29 mouse cellular contexts compared by ENCODE assay signal in genomic region chr1:161375866-161376265, GRCm38 (mm10). TPM values are rescaled to one million over a fixed set of nuclear protein-coding genes. Genes with fewer than 3 reads are reported as not detected.
A peak's percentile ranks its signal among the peaks of the same experiment; 100 is the strongest.
DNase-seq lines count a peak whose midpoint lies in the region; ATAC-seq and TF ChIP-seq lines count a peak whose summit lies in the region.
"Had no signal": no experiment of that assay in that cellular context is flagged by ENCODE, and none has a peak within 500 bp of the region (broad histone marks: within the 10 kb centered on the region; RNA-seq: fewer than 3 reads in every experiment).

No protein-coding gene starts in this region.

- no peak for DNase-seq in frontal cortex, postnatal 14 days (ENCODE audit: low spot score in 2 of 2)
- DNase-seq in 3T3-L1 (ENCODE audit: low read depth, low spot score) (peak; percentile 77), 416B (ENCODE audit: low read depth) (peak; percentile 56)
- no peak for DNase-seq in forebrain, postnatal 0 days
- DNase-seq in layer of hippocampus, adult 8-10 months (ENCODE audit: low spot score in 2 of 2) = no peak
- DNase-seq: adrenal gland, adult 2 months; adrenal gland, postnatal 10 days; adrenal gland, postnatal 25 days; cerebellum, adult 11 months; cerebellum, adult 18-20 months; cerebellum, adult 8-10 months; cerebellum, adult 9-11 months; cerebellum, postnatal 14 days; cerebellum, postnatal 36 days; embryo, embryonic 11 days had no signal

- H3K27me3 ChIP-seq in forebrain, postnatal 0 days (ENCODE audit: insufficient read depth, low read length) = peaks cover 3% of the 10 kb centered on the region; the same call in 1 of the 2 replicates
- H3K27me3 ChIP-seq: embryonic facial prominence, embryonic 12.5 days; embryonic facial prominence, embryonic 15.5 days; forebrain, embryonic 12.5 days had no signal

- H3K36me3 ChIP-seq in forebrain, postnatal 0 days (ENCODE audit: insufficient read depth) = no peaks in the 10 kb centered on the region
- H3K36me3 ChIP-seq: embryonic facial prominence, embryonic 12.5 days; embryonic facial prominence, embryonic 15.5 days; forebrain, embryonic 10.5 days; forebrain, embryonic 12.5 days had no signal

- H3K4me2 ChIP-seq in forebrain, postnatal 0 days (ENCODE audit: low read depth) = no peak overlapping the region
- H3K4me2 ChIP-seq: embryonic facial prominence, embryonic 12.5 days; embryonic facial prominence, embryonic 15.5 days; forebrain, embryonic 12.5 days had no signal

- no peaks in the 10 kb centered on the region for H3K9me3 ChIP-seq in forebrain, postnatal 0 days (ENCODE audit: low read length)
- H3K9me3 ChIP-seq: embryonic facial prominence, embryonic 12.5 days; embryonic facial prominence, embryonic 15.5 days; forebrain, embryonic 10.5 days; forebrain, embryonic 12.5 days had no signal

- WGBS in forebrain, postnatal 0 days = 92% methylated on average over 2 of the region's 2 CpGs

- H3K9ac ChIP-seq in forebrain, postnatal 0 days = no peak overlapping the region
- H3K9ac ChIP-seq: embryonic facial prominence, embryonic 12.5 days; embryonic facial prominence, embryonic 15.5 days; forebrain, embryonic 12.5 days had no signal

- no peak for TF ChIP-seq CTCF in forebrain, postnatal 0 days (IDR thresholded peaks at IDR 0.05; ENCODE audit: low read depth)

- 0 out of 2 replicates have a peak, but pooled peaks have one; percentile 13 for ATAC-seq in frontal cortex, adult (ENCODE audit: low TSS enrichment)
- peak; percentile 38 for ATAC-seq in CD4-positive, CD25-positive, alpha-beta regulatory T cell, adult 4 months
- ATAC-seq in forebrain, postnatal 0 days = no peak
- ATAC-seq: forebrain, embryonic 14.5 days; forebrain, embryonic 16.5 days had no signal

- H3K4me1 ChIP-seq in forebrain, postnatal 0 days (ENCODE audit: insufficient read depth) = 0 out of 2 replicates have a peak, but pooled peaks cover 6% of the 10 kb centered on the region

- H3K4me3 ChIP-seq in forebrain, postnatal 0 days (ENCODE audit: low read depth, low read length) = no peak overlapping the region
- H3K4me3 ChIP-seq: embryonic facial prominence, embryonic 12.5 days; embryonic facial prominence, embryonic 15.5 days; erythroblast, embryonic 14.5 days; forebrain, embryonic 10.5 days; forebrain, embryonic 12.5 days had no signal

- no peak overlapping the region for H3K27ac ChIP-seq in forebrain, postnatal 0 days (ENCODE audit: low read depth, low read length)
- H3K27ac ChIP-seq: embryonic facial prominence, embryonic 12.5 days; embryonic facial prominence, embryonic 15.5 days; forebrain, embryonic 10.5 days; forebrain, embryonic 12.5 days had no signal

RNA-seq across cellular contexts. Expression of gene Tnfsf4, which starts 19.3 kb away (rescaled TPM):
- polyA plus RNA-seq in CD4-positive, CD25-positive, alpha-beta regulatory T cell, adult 4 months (2017; shearing (Covaris generic)) = 1 to 10 TPM in 1 of 2 experiments, under 1 TPM in 1; 0.35 to 1.3 TPM
- not detected in 2 replicates for total RNA-seq in forebrain, postnatal 0 days (2014; rRNA removed)
- polyA plus RNA-seq in forebrain, postnatal 0 days (2015; fragmentation: Nextera tagmentation; extraction: Ambion mirVana) = not detected in 2 replicates
- not detected for total RNA-seq in layer of hippocampus, adult 8-10 months (2022)
- total RNA-seq: adrenal gland, adult 2 months; adrenal gland, postnatal 10 days; adrenal gland, postnatal 25 days; adrenal gland, postnatal 4 days; MEL had no signal
- polyA plus RNA-seq: adrenal gland, adult 2 months; brain, embryonic 14.5 days; C2C12; embryonic facial prominence, embryonic 12.5 days; erythroblast, embryonic 14.5 days; forebrain, embryonic 10.5 days; forebrain, embryonic 12.5 days; forebrain, embryonic 14.5 days; forebrain, embryonic 16.5 days; frontal cortex, adult 2 months had no signal

Comparison
In these comparisons a context has a peak if more than half of its experiments do, and no peak if none do; other contexts are left out.
1. DNase-seq: peak in 3T3-L1 (single experiment) and 416B (single experiment); none in frontal cortex, postnatal 14 days (0 of 2), forebrain, postnatal 0 days (single experiment) and layer of hippocampus, adult 8-10 months (0 of 2).